Mouse (Mus musculus): ENCODE results near the gene Ccdc173.

The Ccdc173 gene

DNA sequence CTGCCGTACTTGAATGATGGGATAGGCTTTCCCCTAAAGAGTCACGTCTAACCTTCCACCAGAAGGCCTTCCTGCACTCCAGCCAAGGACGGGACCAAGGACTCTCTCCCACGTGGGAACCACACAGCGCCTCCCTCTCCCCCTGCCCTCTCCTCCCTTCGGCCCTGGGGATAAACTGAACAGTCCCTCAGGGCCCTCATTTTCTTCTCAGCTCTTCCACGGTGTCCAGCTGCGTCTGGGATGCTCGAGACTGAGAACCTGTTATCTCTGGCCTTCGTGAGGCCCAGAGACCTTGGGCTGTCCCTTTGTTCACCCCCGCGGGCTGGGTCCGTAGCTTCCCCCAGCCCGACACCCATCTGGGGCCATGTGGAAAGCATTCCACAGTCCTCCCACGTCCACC, 20.8 kb upstream of the Ccdc173 start:
- TF ChIP-seq GATA4 (IDR thresholded peaks at IDR 0.05; ENCODE audit: insufficient replicate concordance, low read length): no peak

DNA sequence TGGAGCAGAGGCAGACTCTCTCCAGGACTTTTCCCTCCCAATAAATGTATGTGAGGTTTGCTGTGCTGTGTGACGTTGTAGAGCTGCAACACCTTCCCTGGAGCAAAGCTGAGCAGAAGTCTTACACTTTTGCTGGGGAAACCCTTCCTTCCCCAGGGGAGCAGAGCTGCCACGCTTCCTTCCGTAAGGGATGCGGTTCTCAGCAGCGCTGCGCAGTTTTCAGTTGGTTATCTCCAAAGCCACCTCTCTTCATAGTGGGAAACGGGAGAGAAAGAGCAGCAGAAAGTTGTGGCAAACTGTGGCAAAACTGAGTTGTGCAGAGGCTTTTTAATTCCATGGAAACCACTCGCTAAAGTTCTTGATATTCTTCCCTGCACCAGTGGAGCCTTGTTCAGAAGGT, 14.4 kb upstream of the Ccdc173 start:
- no peak for TF ChIP-seq GATA4 (IDR thresholded peaks at IDR 0.05; ENCODE audit: insufficient replicate concordance, low read length)

DNA sequence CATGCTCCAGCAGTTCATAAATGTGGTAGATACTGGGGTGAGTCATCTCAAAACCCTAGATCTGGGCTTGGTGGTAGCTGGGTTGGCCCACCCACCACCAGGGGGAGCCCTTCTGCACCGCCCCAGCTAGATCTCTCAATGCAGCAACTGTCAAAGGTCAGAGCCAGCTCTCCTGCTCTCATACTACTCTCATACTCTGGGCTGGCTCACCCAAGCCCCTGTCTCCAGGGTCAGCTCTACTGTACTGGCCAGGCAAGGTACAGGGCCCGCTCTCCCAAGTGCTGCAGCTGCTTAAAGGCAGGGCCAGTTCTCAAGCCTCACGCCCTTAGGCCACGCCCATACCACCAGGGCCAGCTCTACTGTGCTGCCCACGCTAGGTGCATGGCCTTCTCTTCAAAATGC, 13.5 kb upstream of the Ccdc173 start:
- TF ChIP-seq GATA4 (IDR thresholded peaks at IDR 0.05; ENCODE audit: insufficient replicate concordance, low read length): no peak

DNA sequence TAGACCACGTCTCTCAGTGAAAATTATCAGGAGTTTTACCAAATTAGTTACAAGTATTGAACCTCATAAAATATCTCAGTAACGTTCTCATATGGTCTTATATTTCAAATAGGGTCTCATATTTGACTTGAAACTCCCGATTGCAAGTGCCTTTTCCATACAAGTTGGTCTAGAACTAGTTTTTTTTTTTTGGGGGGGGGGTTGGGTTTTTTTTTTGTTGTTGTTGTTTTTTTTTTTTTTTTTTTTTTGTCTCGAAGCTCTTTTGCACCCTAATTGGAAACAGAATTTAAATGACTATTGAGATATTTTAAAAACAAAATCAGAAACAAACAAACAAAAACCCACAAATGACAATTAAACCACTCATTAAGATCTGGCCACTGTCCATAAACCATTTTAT, 1.3 kb upstream of the Ccdc173 start:
- TF ChIP-seq GATA4 (IDR thresholded peaks at IDR 0.05; ENCODE audit: insufficient replicate concordance, low read length): no peak

DNA sequence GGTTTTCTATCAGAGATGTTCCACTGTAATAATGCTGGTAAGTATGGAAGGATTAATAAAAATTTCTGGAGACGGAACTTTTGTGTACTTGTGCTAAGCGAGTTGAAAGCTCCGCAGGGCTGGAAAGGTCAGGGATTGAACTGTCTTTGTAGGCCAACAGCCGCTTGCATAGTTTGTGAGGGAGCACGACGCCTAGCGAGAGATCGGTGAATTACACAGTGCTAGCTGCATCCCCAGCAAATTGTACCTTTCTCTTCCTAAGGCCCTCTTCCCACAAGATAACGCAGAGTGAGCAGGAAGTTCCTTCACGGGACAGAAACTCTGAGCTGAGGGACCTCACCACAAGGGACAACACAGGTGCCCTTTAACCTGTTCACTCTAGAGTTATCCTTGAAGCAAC, 910 bp upstream of the Ccdc173 start:
- no peak for TF ChIP-seq GATA4 (IDR thresholded peaks at IDR 0.05; ENCODE audit: insufficient replicate concordance, low read length)

DNA sequence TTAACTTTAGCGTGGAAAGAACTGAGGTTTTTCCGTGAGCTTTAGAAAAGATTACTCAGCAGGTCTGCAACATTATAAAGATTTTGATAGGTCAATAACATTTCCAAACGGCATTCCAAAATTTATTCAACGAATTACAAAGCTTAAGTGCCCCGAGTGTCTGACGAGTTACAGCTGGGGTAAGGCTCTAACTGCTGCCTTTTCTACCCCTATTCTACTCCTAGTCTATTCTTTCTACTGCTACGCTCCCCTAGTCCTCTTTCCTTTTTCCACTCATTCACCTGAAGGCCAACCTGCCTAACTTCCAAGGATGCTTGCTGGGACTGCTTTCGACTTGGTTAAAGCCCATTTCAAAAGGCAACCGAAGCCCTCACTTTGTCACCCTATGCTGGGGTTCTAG, 401 bp downstream of the Ccdc173 start:
- TF ChIP-seq GATA4 (IDR thresholded peaks at IDR 0.05; ENCODE audit: insufficient replicate concordance, low read length): no peak

DNA sequence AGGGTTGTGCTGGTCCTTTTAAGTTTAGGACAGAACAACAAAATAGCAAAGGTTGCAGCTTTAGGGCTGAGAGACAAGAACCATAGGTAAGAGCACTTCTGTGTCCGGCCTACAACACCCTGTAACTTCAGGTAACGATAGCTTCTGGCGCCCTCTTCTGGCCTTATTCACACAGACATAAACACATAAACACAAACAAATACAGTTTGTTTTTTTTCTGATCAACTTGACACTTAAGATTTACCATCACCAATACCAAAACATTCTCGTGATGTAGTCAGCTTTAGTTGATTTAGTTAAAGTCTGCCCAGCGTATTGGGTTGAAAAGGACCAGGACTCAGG, 10.6 kb downstream of the Ccdc173 start:
- no peak for TF ChIP-seq GATA4 (IDR thresholded peaks at IDR 0.05; ENCODE audit: insufficient replicate concordance, low read length)

DNA sequence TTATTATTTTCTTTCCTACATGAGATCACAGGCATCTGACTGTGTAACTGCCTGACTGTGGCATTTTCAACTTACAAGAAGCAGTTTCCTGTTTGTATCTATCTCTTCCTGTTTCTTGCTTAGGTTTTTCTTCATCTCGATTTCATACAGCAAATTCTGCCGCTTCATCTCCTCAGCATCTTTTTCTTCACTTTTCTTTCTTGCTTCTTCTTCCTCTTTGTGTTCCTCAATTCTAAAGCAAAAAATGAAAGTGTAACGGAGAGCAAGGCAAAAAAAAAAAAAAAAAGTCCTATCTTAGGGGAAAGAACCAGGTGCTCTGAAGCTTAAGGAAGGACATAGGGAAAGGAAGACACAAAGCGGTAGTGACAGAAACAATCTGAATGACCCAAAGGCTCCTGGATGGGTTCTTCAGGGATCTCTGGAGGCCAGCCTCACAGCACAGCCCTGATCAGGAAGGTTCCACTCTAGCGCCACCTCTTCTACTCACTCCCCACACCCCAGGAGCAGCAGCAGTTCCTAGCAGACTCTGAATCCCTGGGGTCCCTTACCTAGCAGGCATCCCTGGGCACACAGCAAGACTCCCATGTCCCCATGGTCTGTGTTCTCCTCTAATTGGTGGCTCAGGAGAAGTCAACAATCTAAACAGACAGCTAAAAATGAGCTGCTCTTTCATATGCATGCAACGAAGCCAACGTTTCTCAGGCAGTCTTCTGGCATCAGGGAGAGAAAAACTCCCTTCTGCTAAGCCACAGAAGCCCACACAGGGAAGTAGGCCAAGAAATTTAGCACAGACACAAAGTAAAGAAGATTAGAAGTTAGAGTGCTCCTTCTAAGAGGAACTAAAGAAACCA, 11.2 kb downstream of the Ccdc173 start:
- TF ChIP-seq GATA4 (IDR thresholded peaks at IDR 0.05; ENCODE audit: insufficient replicate concordance, low read length): no peak

DNA sequence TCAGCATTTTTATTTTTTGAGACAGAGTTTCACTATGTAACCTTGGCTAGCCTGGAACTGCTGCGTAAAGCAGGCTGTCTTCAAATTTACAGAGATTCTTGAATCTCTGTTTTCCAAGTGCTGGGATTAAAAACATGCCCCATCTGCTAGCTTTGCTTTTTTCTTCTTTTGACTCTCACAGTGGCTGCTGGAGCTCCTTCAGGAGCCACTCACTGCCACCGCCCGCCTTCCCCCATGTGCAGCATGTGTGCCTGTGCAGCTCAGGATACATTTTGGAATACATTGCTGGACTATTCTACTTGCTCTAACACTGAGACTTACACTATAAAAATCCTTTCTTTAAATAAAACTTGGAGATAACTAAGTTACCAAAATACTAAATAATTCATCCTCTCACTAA, 16.0 kb downstream of the Ccdc173 start:
- TF ChIP-seq GATA4 (IDR thresholded peaks at IDR 0.05; ENCODE audit: insufficient replicate concordance, low read length): no peak

DNA sequence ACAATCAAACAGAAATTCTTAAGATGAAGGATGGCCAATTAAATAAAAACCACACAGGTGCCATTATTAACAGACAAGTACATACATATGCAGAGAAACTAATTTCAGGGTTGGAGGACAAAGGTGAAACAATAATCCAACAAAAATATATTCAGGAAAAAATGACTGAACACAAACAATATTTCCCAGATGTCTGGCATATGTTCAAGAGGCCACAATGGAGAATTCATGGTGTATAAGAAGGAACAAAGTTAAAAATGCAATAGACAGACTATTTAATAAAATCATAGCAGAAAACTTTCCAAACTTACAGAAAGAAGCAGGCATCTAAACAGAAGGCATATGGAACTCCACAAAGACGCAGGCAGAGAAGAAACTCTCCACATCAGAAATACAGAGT, 24.7 kb downstream of the Ccdc173 start:
- no peak for TF ChIP-seq GATA4 (IDR thresholded peaks at IDR 0.05; ENCODE audit: insufficient replicate concordance, low read length)

DNA sequence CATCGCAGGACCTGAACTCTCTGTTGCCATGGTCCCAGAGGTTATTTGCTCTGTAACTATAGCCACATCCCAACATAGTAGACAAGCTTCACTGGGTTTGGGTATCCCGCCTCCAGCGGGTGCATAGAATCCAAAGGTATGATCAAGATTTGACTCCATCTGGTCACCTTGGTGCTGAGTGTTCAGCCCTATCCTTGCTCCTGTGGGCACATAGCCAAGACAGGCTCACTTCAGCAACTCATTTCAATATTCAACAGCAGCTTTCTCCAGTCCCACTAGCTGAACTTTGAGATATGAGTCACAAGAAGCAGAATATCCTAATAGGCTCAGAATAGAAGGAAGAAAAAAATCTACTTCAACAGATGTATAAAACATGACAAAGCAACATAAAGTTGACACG, 26.0 kb downstream of the Ccdc173 start:
- TF ChIP-seq GATA4 (IDR thresholded peaks at IDR 0.05; ENCODE audit: insufficient replicate concordance, low read length): no peak

DNA sequence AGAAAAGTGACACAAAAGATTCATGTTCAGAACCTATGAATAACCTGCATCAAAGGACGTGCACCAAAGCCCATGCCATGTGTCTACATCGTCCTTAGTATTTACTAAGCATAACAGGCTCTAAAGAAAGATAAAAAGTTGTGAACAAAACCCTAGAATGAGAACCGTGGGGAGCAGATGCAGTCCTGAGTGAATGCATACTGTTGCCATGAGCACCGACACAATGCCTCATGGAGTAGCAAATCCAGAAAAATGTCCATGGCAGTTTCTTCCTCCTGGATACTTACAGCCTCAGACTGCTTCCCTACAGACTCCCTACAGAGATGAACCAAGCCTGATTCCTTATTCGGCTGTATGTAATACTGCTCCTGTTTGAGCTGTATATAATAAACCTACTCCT, 28.4 kb downstream of the Ccdc173 start:
- TF ChIP-seq GATA4 (IDR thresholded peaks at IDR 0.05; ENCODE audit: insufficient replicate concordance, low read length): no peak

DNA sequence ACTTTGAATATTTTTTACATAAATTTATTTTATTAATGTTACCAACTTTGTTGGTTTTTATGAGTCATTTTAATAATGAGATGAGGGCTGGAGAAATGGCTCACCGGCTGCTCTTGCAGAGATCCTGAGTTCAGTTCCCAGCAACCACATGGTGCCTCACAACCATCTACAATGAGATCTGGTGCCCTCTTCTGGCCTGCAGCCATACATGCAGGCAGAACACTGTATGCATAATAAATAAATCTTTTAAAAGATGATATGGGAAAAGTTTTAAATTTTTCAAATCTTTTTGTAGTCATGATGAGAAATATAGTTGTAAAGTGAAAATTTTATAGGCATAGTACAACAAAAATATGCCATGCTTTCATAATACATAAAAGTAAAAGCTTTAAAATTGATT, 44.3 kb downstream of the Ccdc173 start:
- TF ChIP-seq GATA4 (IDR thresholded peaks at IDR 0.05; ENCODE audit: insufficient replicate concordance, low read length): no peak

DNA sequence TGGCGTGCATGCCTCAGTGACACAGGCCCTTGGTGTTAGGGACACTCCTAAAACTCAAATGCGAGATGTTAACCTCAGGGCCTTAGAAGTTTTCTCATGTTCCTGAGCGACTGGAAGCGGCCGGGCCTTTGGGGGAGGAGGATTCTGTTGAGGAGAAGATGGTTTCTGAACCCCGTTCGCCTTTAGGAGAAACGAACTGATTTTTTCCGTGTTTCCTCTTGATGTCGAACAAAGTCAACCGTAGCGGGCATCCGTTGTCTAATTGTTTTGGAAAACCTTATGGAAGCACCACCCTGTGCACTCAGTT, 65.9 kb downstream of the Ccdc173 start:
- no peak for TF ChIP-seq GATA4 (IDR thresholded peaks at IDR 0.05; ENCODE audit: insufficient replicate concordance, low read length)

DNA sequence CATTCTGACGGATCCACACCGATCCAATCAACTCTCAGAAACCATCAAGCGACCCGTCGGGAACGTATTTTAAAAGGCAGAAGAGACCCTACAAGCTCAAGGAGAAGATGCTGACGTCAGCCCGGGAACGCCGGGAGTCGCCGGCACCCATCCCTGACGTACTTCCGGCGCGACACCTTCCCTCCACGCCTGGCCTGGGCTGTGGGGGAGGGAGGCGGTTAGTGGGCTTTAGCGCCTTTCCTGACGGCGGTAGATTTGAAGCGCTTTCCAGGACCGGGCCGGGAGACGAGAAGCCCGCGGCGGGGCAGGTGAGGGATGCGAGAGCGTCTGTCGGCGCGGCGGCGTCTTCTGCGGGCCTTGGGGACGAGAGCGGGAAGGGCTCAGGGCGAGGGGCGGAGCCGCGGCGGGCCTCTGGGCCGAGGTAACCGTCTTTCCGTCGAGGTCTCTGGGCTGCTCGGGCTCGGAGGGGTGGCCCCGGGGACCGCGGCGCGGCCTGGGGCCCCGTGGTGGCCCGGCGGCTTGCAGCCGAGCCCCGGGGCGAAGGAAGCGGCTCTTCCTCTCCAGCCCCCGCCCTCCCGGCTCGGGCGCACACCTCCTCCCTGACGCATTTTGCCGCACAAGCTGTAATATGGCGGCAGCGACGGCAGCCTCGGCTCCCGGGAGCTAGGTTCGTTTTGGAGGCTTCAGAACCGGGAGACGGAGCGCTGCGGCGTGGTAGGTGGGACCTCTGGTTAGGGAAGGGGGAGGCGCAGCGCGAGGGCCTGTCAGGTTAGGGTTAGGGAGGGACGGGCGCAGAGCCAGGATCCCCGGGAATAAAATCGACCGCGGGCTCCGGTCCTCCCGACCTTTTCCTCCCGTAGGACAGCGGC, 66.5 kb downstream of the Ccdc173 start:
- no peak for TF ChIP-seq GATA4 (IDR thresholded peaks at IDR 0.05; ENCODE audit: insufficient replicate concordance, low read length)

DNA sequence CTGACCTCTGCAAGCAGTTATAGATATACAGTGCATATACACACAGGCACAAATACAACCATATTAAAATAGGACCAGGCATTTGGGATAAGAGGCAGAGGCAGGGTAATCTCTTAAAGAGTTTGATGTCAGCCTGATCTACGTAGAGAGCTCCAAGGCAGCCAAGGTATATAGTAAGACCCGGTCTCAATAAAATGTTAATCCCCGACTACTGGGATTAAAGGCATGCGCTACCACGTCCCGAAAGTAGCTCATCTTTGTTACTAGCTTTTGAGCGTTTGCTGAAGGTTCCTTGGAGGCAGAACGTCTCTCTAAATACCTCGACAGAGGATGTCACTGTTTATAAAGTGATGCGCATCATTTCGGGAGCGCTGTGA, 67.1 kb downstream of the Ccdc173 start, which contains the start of gene Ppig:
Gene Ppig, plus strand, starts transcription at position 273 of the 377 bp plus-strand sequence.
- no peak for TF ChIP-seq GATA4 (IDR thresholded peaks at IDR 0.05; ENCODE audit: insufficient replicate concordance, low read length)

Measured in liver, adult (tissue).